Mouse (Mus musculus) intestine, embryonic 14.5 days (tissue): ENCODE measurements around the gene Tex2. TPM values are rescaled to one million over a fixed set of nuclear protein-coding genes. Genes with fewer than 3 reads are reported as not detected.
A peak's percentile ranks its signal among the peaks of the same experiment; 100 is the strongest.

Experiments used
- ATAC-seq: fragments of 200-750 bp; cut with Nextera tagmentation; replicated peaks from 2 replicates; pipeline ENCODE4 v1.8.0; 2017; ENCODE audit warnings: low read depth, moderate number of reproducible peaks, moderate TSS enrichment, moderate library complexity; ENCODE audit not compliant: low FRiP score, low TSS enrichment
- DNase-seq: peaks from one replicate; pipeline ENCODE4 v3.0.0-alpha.2; 2018; ENCODE audit warnings: low spot score
- H3K27ac ChIP-seq: fragments of 300-500 bp; sonication (generic); 2 replicates; pipeline ENCODE4 v1.5.1; 2014; ENCODE audit warnings: low read depth, mild to moderate bottlenecking, control low read depth
- H3K27me3 ChIP-seq: fragments of 300-500 bp; sonication (generic); replicated peaks from 2 replicates; pipeline ENCODE4 v1.6.1; 2014; ENCODE audit warnings: low read length, control low read depth; ENCODE audit not compliant: control insufficient read depth, insufficient read depth
- H3K36me3 ChIP-seq: fragments of 300-500 bp; sonication (generic); 2 replicates; pipeline ENCODE4 v1.6.1; 2014; ENCODE audit warnings: low read length, control low read depth; ENCODE audit not compliant: control insufficient read depth, insufficient read depth
- H3K4me1 ChIP-seq: fragments of 300-500 bp; sonication (generic); replicated peaks from 2 replicates; pipeline ENCODE4 v1.6.1; 2014; ENCODE audit warnings: low read length, control low read depth, mixed read lengths; ENCODE audit not compliant: control insufficient read depth, insufficient read depth
- H3K4me2 ChIP-seq: fragments of 300-500 bp; sonication (generic); 2 replicates; pipeline ENCODE4 v1.6.1; 2014; ENCODE audit warnings: low read length
- H3K4me3 ChIP-seq: fragments of 300-500 bp; sonication (generic); 2 replicates; pipeline ENCODE4 v1.5.1; 2014; ENCODE audit warnings: low read depth, low read length, control low read depth, mixed read lengths
- H3K9ac ChIP-seq: fragments of 300-500 bp; sonication (generic); 2 replicates; pipeline ENCODE4 v1.6.1; 2014; ENCODE audit warnings: mild to moderate bottlenecking, low read length
- H3K9me3 ChIP-seq: fragments of 300-500 bp; sonication (generic); 2 replicates; pipeline ENCODE4 v1.6.1; 2016; ENCODE audit warnings: low read length, control low read depth; ENCODE audit not compliant: control insufficient read depth
- WGBS: fragments of 180-500 bp; shearing (Covaris S2); extraction: QIAGEN DNeasy Blood & Tissue Kit; methylation state at CpG from one replicate; pipeline ENCODE4 v1.1.7; 2014; 5-methylcytosine and 5-hydroxymethylcytosine counted together
- polyA plus RNA-seq: library from polyadenylated mRNA; unstranded; fragments of >200 nt; fragmentation: Nextera tagmentation; extraction: Ambion mirVana; gene quantifications from 2 replicates; pipeline ENCODE4 v1.2.1, GENCODE M21; 2014

Gene Tex2
- polyA plus RNA-seq, 1 experiment from 2014 or later: 11.6 TPM

DNA sequence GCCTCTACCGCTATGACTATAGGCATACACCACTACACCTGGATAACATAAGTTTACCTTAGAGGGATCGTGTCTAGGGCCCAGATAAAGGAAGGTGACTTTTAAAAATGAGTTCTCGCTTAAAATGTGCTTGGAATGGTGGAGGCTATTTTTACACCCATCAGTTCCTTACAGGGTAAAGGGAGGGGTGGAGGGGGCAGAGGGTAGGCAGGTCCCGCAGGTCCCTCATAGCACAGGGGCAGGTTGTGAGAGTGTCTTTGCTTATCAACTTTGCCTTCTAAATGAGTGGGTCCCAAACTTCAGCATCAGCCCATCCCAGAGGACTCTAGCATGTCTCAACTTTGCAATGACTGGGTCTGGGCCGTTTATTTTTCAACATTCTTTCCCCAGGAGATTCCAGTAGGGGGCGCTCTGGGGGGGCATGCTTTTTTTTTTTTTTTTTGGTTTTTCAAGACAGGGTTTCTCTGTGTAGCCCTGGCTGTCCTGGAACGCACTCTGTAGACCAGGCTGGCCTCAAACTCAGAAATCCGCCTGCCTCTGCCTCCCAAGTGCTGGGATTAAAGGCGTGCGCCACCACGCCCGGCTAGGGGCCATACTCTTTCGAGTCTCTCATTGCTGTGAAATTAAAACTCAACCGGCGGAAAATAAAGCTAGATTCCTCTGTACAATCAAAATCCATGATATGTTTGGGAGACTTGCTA lies 565 bp upstream of the Tex2 start:
- H3K36me3 ChIP-seq: no peaks in the 10 kb centered on the region
- ATAC-seq (no peak), DNase-seq (no peak)
- peak overlapping the region; percentile 81 for H3K9ac ChIP-seq
- H3K27ac ChIP-seq: peak overlapping the region; percentile 73; the same call in 1 of the 2 replicates
- no peaks in the 10 kb centered on the region for H3K9me3 ChIP-seq
- H3K4me3 ChIP-seq: peak overlapping the region; percentile 84
- no peaks in the 10 kb centered on the region for H3K27me3 ChIP-seq
- 57% methylated on average over 14 of the region's 15 CpGs for WGBS
- peak overlapping the region; percentile 96 for H3K4me2 ChIP-seq
- peaks cover 13% of the 10 kb centered on the region for H3K4me1 ChIP-seq

GRCm38 (mm10) chr11:106612209-106612960 lies 838 bp downstream of the Tex2 start:
- Histone ChIP-seq H3K9ac (peak overlapping the region; percentile 81), H3K9me3 (no peaks in the 10 kb centered on the region), H3K27me3 (no peaks in the 10 kb centered on the region), H3K36me3 (no peaks in the 10 kb centered on the region), H3K4me2 (peak overlapping the region; percentile 96), H3K4me3 (peak overlapping the region; percentile 84), H3K27ac (peak overlapping the region; percentile 73; the same call in 1 of the 2 replicates), H3K4me1 (peaks cover 13% of the 10 kb centered on the region)
- WGBS: under 1% methylated on average over 65 of the region's 67 CpGs
- ATAC-seq (no peak; the same call in 1 of the 2 replicates), DNase-seq (peak; percentile 84)

DNA sequence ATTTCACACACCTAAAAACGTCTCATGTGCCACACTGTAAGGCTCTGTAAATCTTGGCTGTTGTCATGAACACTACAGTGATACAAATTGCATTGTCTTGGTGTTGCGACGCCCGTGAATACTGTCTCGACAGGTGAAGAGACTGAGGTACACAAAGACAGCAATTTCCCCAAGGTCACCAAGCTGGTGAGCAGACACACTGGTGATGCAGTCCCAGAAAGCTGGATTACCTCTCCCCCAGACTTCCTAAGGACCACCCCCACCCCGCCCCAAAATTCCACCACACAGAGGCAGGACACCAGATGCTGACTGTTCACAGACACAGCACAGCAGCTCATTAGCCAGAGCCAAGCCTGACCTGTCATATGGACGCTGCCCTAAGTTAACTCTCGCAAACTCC lies 3.5 kb downstream of the Tex2 start:
- Histone ChIP-seq H3K9ac (no peak overlapping the region), H3K27me3 (no peaks in the 10 kb centered on the region)

DNA sequence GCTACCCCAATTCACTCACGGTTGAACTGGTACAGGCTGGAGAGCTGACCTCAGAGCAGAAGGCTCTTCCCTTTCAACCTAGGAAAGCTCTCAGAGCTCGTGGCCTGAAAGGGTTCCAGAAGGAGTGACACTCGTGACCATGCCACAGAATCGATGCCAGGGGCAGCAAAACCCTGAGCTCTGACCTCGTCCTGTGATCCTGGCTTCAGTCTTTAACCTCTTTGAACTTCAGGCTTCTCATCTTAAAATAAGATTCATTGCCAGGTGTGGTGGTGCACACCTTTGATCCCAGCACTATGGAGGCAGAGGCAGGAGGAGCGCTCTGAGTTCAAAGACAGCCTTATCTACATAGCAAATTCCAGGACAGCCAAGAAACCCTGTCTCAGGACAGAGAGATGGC lies 5.9 kb downstream of the Tex2 start:
- Histone ChIP-seq H3K4me3 (no peak overlapping the region), H3K4me1 (peaks cover 9% of the 10 kb centered on the region; the same call in 1 of the 2 replicates), H3K4me2 (no peak overlapping the region), H3K9me3 (0 out of 2 replicates have a peak, but pooled peaks cover 4% of the 10 kb centered on the region), H3K9ac (no peak overlapping the region), H3K36me3 (no peaks in the 10 kb centered on the region), H3K27ac (no peak overlapping the region), H3K27me3 (no peaks in the 10 kb centered on the region)
- DNase-seq (no peak), ATAC-seq (no peak)
- WGBS: 78% methylated on average over 6 of the region's 6 CpGs

More for the DNA sequence above, 3.5 kb downstream of the Tex2 start:
- Histone ChIP-seq H3K36me3 (no peaks in the 10 kb centered on the region), H3K4me1 (peaks cover 13% of the 10 kb centered on the region), H3K4me2 (no peak overlapping the region), H3K9me3 (0 out of 2 replicates have a peak, but pooled peaks cover under 1% of the 10 kb centered on the region), H3K4me3 (no peak overlapping the region), H3K27ac (no peak overlapping the region)
- 47% methylated on average over 8 of the region's 8 CpGs for WGBS
- DNase-seq (no peak), ATAC-seq (no peak)

DNA sequence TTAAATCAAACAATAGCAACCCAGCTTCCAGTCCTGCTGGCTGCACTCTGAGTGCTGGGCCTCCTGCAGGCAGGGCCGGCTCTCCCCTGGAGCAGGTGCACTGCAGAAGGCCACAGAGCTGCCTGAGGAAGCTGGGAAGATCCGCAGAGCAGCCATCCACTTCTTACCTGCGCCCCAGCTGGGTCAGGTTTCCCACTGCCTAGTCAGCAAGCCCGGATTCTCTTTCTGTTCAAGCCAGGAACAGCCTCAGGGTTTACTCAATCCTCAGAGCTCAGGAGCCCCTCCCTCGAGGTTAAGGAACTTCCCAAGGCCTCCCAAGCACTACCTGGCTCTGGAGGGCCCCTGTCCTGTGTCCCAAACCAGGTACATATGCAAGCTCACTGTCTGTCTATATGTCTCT lies 7.2 kb downstream of the Tex2 start:
- Histone ChIP-seq H3K27ac (no peak overlapping the region), H3K4me1 (no peaks in the 10 kb centered on the region), H3K9me3 (0 out of 2 replicates have a peak, but pooled peaks cover 4% of the 10 kb centered on the region), H3K9ac (no peak overlapping the region), H3K27me3 (no peaks in the 10 kb centered on the region), H3K4me2 (no peak overlapping the region), H3K36me3 (no peaks in the 10 kb centered on the region), H3K4me3 (no peak overlapping the region)
- WGBS: 49% methylated on average over 5 of the region's 5 CpGs
- no peak for ATAC-seq
- no peak for DNase-seq

DNA sequence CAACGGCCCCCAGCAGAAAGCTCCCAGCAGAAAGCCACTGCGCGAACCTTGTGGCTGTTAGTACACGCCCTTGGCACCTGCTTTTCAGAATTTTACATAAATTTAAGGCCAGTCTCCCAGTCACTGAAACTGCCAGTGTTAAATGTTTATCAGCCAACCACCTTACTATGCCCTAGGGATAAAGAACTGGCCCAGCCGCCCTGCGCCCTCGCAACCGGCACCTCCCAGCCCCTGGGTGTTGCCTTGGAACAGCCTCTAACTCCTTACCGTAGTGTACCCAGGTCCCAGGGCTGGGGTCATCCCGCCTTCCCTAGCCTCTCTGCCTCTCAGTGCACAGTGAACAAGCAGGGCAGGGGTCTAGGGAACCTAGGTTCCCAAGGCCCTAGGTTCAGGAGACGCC lies 10.0 kb downstream of the Tex2 start:
- Histone ChIP-seq H3K4me3 (no peak overlapping the region), H3K9me3 (0 out of 2 replicates have a peak, but pooled peaks cover 4% of the 10 kb centered on the region), H3K36me3 (no peaks in the 10 kb centered on the region), H3K27me3 (no peaks in the 10 kb centered on the region), H3K9ac (no peak overlapping the region), H3K4me1 (no peaks in the 10 kb centered on the region), H3K4me2 (no peak overlapping the region), H3K27ac (no peak overlapping the region)
- ATAC-seq (no peak), DNase-seq (no peak)
- 89% methylated on average over 11 of the region's 11 CpGs for WGBS

DNA sequence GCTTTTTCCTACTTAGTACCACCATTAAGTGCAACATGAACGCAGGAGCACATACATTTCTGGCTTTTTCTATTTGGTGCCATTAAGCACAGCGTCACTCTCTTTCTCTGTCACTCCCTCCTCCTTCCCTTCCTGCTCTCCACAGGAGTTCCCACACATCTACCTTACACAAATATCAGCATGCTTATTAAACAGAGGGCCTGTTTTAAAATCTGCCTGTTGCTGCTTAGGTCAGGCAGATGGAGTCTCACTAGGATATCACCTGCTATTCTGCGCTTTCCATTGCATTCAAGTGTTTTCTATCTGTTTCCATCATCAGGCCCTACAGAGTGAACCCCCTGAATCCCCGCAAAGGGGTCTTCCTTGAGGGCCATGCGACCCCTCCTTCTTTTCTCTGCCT lies 13.1 kb downstream of the Tex2 start:
- 0 out of 2 replicates have a peak, but pooled peaks cover 4% of the 10 kb centered on the region for H3K9me3 ChIP-seq
- H3K27me3 ChIP-seq: no peaks in the 10 kb centered on the region
- no peak overlapping the region for H3K27ac ChIP-seq
- H3K4me1 ChIP-seq: peaks cover 6% of the 10 kb centered on the region; the same call in 1 of the 2 replicates
- 77% methylated on average over 5 of the region's 5 CpGs for WGBS
- DNase-seq (no peak), ATAC-seq (no peak)
- no peaks in the 10 kb centered on the region for H3K36me3 ChIP-seq
- H3K4me2 ChIP-seq: no peak overlapping the region
- H3K4me3 ChIP-seq: no peak overlapping the region
- no peak overlapping the region for H3K9ac ChIP-seq

DNA sequence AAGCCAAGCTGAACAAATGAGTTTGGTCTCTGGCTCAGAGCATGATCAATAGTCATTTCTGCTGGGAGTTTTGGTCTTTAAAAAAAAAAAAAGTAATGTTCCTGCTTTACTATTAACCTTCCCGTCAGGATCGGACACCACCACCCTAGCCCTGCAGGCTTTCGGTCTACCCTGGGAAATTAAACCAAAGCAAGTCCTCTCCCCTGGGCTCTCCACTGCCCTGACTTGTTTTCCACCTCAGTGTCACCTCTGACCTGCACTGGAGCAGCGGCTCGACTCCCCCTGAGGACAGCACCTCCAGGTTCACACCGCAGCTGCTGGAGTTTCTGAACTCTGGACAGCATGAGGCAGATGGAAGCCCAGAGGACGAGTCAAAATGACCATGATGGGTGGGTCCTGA lies 13.9 kb downstream of the Tex2 start:
- ATAC-seq (no peak), DNase-seq (no peak)
- Histone ChIP-seq H3K4me2 (no peak overlapping the region), H3K4me1 (peaks cover 6% of the 10 kb centered on the region; the same call in 1 of the 2 replicates), H3K4me3 (no peak overlapping the region), H3K27ac (no peak overlapping the region), H3K27me3 (no peaks in the 10 kb centered on the region), H3K9me3 (no peaks in the 10 kb centered on the region), H3K9ac (no peak overlapping the region), H3K36me3 (no peaks in the 10 kb centered on the region)
- WGBS: 65% methylated on average over 7 of the region's 7 CpGs
